9 mouse cellular contexts compared by ENCODE assay signal in the genomic region with DNA sequence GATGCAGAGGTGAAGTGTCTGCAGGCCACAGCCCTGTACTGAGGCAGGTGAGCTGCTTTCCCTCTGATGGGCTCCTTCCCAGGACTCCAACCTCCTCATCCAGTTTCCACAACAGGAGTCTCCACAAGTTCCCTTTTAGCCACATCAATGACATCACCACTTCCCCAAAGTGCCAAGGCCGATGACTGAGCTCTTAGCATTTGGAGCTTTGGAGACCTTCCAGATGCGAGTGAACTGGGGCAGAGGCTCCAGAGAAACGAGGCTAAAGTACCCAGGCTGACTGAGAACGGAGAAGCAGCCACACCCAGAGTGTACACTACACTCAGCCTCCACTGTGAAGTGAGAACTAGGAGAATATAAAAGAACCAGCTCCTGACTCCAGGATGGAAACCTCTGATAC. TPM values are rescaled to one million over a fixed set of nuclear protein-coding genes. Genes with fewer than 3 reads are reported as not detected.
DNase-seq lines count a peak whose midpoint lies in the region; ATAC-seq lines count a peak whose summit lies in the region.
"Had no signal": no experiment of that assay in that cellular context is flagged by ENCODE, and none has a peak within 500 bp of the region (broad histone marks: within the 10 kb centered on the region; RNA-seq: fewer than 3 reads in every experiment).

No protein-coding gene starts in this region.

- H3K9ac ChIP-seq in heart, embryonic 15.5 days: no peak overlapping the region
- H3K9ac ChIP-seq: liver, embryonic 14.5 days had no signal

- ATAC-seq in heart, embryonic 15.5 days (replicated peaks; ENCODE audit: insufficient number of reproducible peaks, insufficient read depth, low FRiP score, low read depth): 0 out of 2 replicates have a peak, but pooled peaks have one; percentile 58
- no peak for ATAC-seq in erythroblast, adult 5-6 weeks (replicated peaks; ENCODE audit: low FRiP score, poor library complexity, severe bottlenecking)

- H3K9me3 ChIP-seq in heart, embryonic 15.5 days (replicated peaks): no peaks in the 10 kb centered on the region

- peaks cover 13% of the 10 kb centered on the region for H3K4me1 ChIP-seq in heart, embryonic 15.5 days (replicated peaks)

- H3K4me3 ChIP-seq in heart, embryonic 15.5 days: no peak overlapping the region

- WGBS in heart, embryonic 15.5 days: 11% methylated on average over 4 of the region's 4 CpGs

- H3K27me3 ChIP-seq in heart, embryonic 15.5 days: no peaks in the 10 kb centered on the region

- no peak overlapping the region for H3K27ac ChIP-seq in heart, embryonic 15.5 days
- H3K27ac ChIP-seq: liver, embryonic 14.5 days had no signal

- no peak overlapping the region for H3K4me2 ChIP-seq in heart, embryonic 15.5 days

- DNase-seq in ovary, postnatal 36 days (ENCODE audit: low spot score): peak; percentile 13
- no peak for DNase-seq in ovary, postnatal 10 days (ENCODE audit: low spot score)
- DNase-seq in adrenal gland, postnatal 36 days: peak; percentile 78 to 82
- peak; percentile 85 for DNase-seq in skeletal muscle tissue, adult 2 months (ENCODE audit: low read depth, low spot score)
- DNase-seq in spleen, adult 18-20 months: no peak
- no peak for DNase-seq in liver

- H3K36me3 ChIP-seq in heart, embryonic 15.5 days: no peaks in the 10 kb centered on the region

RNA-seq across cellular contexts. Expression of a gene that starts 54.1 kb away (rescaled TPM):
- total RNA-seq in adrenal gland, postnatal 36 days (2021): 10 to 100 TPM; 42.6 to 44.9 TPM
- polyA plus RNA-seq in heart, embryonic 15.5 days (2015; fragmentation: Nextera tagmentation; extraction: Ambion mirVana): 14.2 and 17.4 TPM in 2 replicates
- total RNA-seq in erythroblast, adult 5-6 weeks (2015; ENCODE audit: low replicate concordance): 3.8 and 4.2 TPM in 2 replicates
- 3.0 and 7.9 TPM in 2 replicates for total RNA-seq in erythroblast, adult 5-6 weeks (2017; ENCODE audit: low replicate concordance)

Comparison
In these comparisons a context has a peak if more than half of its experiments do, and no peak if none do; other contexts are left out.
1. DNase-seq: peak in ovary, postnatal 36 days (single experiment), adrenal gland, postnatal 36 days (2 of 2) and skeletal muscle tissue, adult 2 months (single experiment); none in ovary, postnatal 10 days (single experiment), spleen, adult 18-20 months (0 of 2) and liver (single experiment).
2. RNA of a gene that starts 54.1 kb away (total RNA-seq): 42.6 to 44.9 TPM in adrenal gland, postnatal 36 days; 3.0 to 7.9 TPM in erythroblast, adult 5-6 weeks; every median in the first group is over 4 times any median in the second.